Mouse (Mus musculus) G1E (cell line): ENCODE measurements at regions not wholly inside any gene's neighbourhood (a gene's known extent, or its start where the extent isn't known, plus 50 kb on each side); places are given as distances from the start of the nearest gene placed in this dataset.

ENCODE experiments used
- CTCF ChIP-seq: IDR thresholded peaks from 2 replicates; pipeline ENCODE4 v1.5.1; 2012; ENCODE audit warnings: low read depth, low read length, inconsistent platforms, mixed read lengths
- GATA2 ChIP-seq: IDR thresholded peaks from 2 replicates; pipeline ENCODE4 v1.6.1; 2012; ENCODE audit warnings: low read depth, low read length, inconsistent platforms, borderline replicate concordance
- POLR2AphosphoS5 ChIP-seq: IDR thresholded peaks from 2 replicates; pipeline ENCODE4 v1.6.1; 2012; ENCODE audit warnings: low read depth, low read length, inconsistent platforms; ENCODE audit not compliant: insufficient replicate concordance

- TF ChIP-seq POLR2AphosphoS5 (no peak), GATA2 (no peak), CTCF (no peak)
Observed at GRCm38 (mm10) chr3:143797850-143798249, 407.2 kb downstream of the Lmo4 start.
